In genomic region chr2:32128536-32128841, GRCm38 (mm10) we compare ENCODE assay signal across 19 mouse cellular contexts. TPM values are rescaled to one million over a fixed set of nuclear protein-coding genes. Genes with fewer than 3 reads are reported as not detected.
DNase-seq lines count a peak whose midpoint lies in the region; ATAC-seq and TF ChIP-seq lines count a peak whose summit lies in the region.
"Had no signal": no experiment of that assay in that cellular context is flagged by ENCODE, and none has a peak within 500 bp of the region (broad histone marks: within the 10 kb centered on the region; RNA-seq: fewer than 3 reads in every experiment).

No protein-coding gene starts in this region.

- H3K36me3 ChIP-seq in heart, embryonic 12.5 days: no peaks in the 10 kb centered on the region
- H3K36me3 ChIP-seq in liver, embryonic 11.5 days (ENCODE audit: control insufficient read depth, insufficient read depth, low read length): no peaks in the 10 kb centered on the region
- no peaks in the 10 kb centered on the region for H3K36me3 ChIP-seq in embryonic facial prominence, embryonic 10.5 days (replicated peaks)
- no peaks in the 10 kb centered on the region for H3K36me3 ChIP-seq in liver, embryonic 14.5 days (replicated peaks; ENCODE audit: control insufficient read depth, insufficient read depth, low read depth)
- H3K36me3 ChIP-seq: embryonic facial prominence, embryonic 13.5 days; hindbrain, embryonic 12.5 days; limb, embryonic 15.5 days had no signal

- H3K27ac ChIP-seq in heart, embryonic 12.5 days (ENCODE audit: poor library complexity, severe bottlenecking): peak overlapping the region; percentile 95
- peak overlapping the region; percentile 100 for H3K27ac ChIP-seq in liver, embryonic 11.5 days (ENCODE audit: low read depth, low read length)
- H3K27ac ChIP-seq in embryonic facial prominence, embryonic 10.5 days (replicated peaks): 0 out of 2 replicates have a peak overlapping the region, but pooled peaks have one; percentile 5
- H3K27ac ChIP-seq in liver, embryonic 14.5 days: peak overlapping the region; percentile 100
- H3K27ac ChIP-seq: embryonic facial prominence, embryonic 13.5 days; hindbrain, embryonic 12.5 days; limb, embryonic 15.5 days; macrophage had no signal

- H3K4me3 ChIP-seq in heart, embryonic 12.5 days: no peak overlapping the region
- peak overlapping the region; percentile 35; the same call in 1 of the 2 replicates for H3K4me3 ChIP-seq in liver, embryonic 11.5 days (ENCODE audit: low read depth, low read length)
- no peak overlapping the region for H3K4me3 ChIP-seq in embryonic facial prominence, embryonic 10.5 days
- H3K4me3 ChIP-seq in liver, embryonic 14.5 days (ENCODE audit: insufficient read depth in 1 of 2, low read depth in 2 of 2, low read length in 2 of 2): peak overlapping the region; percentile 26 to 53; a peak in 3 of 4 replicates
- H3K4me3 ChIP-seq: embryonic facial prominence, embryonic 13.5 days; hindbrain, embryonic 12.5 days; limb, embryonic 15.5 days had no signal

- ATAC-seq in heart, embryonic 12.5 days (ENCODE audit: insufficient number of reproducible peaks, low FRiP score): no peak
- ATAC-seq in liver, embryonic 11.5 days (replicated peaks; ENCODE audit: low FRiP score): peak; percentile 50
- peak; percentile 68 for ATAC-seq in liver, embryonic 14.5 days (ENCODE audit: insufficient read depth)
- ATAC-seq: forebrain, embryonic 14.5 days had no signal

- no peak overlapping the region for H3K9ac ChIP-seq in heart, embryonic 12.5 days
- no peak overlapping the region for H3K9ac ChIP-seq in liver, embryonic 11.5 days (ENCODE audit: low read depth, low read length)
- peak overlapping the region; percentile 65 for H3K9ac ChIP-seq in liver, embryonic 14.5 days (replicated peaks)
- H3K9ac ChIP-seq: hindbrain, embryonic 12.5 days; limb, embryonic 15.5 days had no signal

- DNase-seq in heart, adult 8-10 months (ENCODE audit: low spot score): no peak
- no peak for DNase-seq in liver, embryonic 11.5 days (ENCODE audit: low spot score)
- DNase-seq in liver: no peak
- DNase-seq in embryonic facial prominence, embryonic 10.5 days (ENCODE audit: low spot score): no peak
- peak in 1 of 3 experiments; percentile 51 for DNase-seq in liver, embryonic 14.5 days (ENCODE audit: low read depth in 3 of 3, low spot score in 3 of 3)
- DNase-seq in left cerebral cortex, adult 18-20 months (ENCODE audit: low spot score in 2 of 2): no peak
- DNase-seq in embryo, embryonic 9.5 days (ENCODE audit: extremely low spot score): no peak
- DNase-seq: adrenal gland, postnatal 25 days; cerebellum, postnatal 10 days; kidney, adult 8-10 months; spleen, adult 18-20 months had no signal

- no peak for TF ChIP-seq CTCF in liver, embryonic 14.5 days (IDR thresholded peaks at IDR 0.05; ENCODE audit: low read depth)

- WGBS in heart, embryonic 12.5 days: 63% methylated on average over 5 of the region's 5 CpGs
- 42% methylated on average over 5 of the region's 5 CpGs for WGBS in liver, embryonic 11.5 days
- 78% methylated on average over 5 of the region's 5 CpGs for WGBS in embryonic facial prominence, embryonic 10.5 days
- WGBS in liver, embryonic 14.5 days (ENCODE audit: insufficient replicate concordance): 28% methylated on average over 5 of the region's 5 CpGs

- TF ChIP-seq EP300 in liver, embryonic 14.5 days (IDR thresholded peaks at IDR 0.05; ENCODE audit: low read depth): no peak

- H3K4me2 ChIP-seq in heart, embryonic 12.5 days: peak overlapping the region; percentile 62
- peak overlapping the region; percentile 67 for H3K4me2 ChIP-seq in liver, embryonic 11.5 days
- peak overlapping the region; percentile 98 for H3K4me2 ChIP-seq in liver, embryonic 14.5 days (ENCODE audit: low read depth)
- H3K4me2 ChIP-seq: embryonic facial prominence, embryonic 13.5 days; hindbrain, embryonic 12.5 days; limb, embryonic 15.5 days had no signal

- H3K4me1 ChIP-seq in heart, embryonic 12.5 days (replicated peaks): peaks cover 50% of the 10 kb centered on the region
- H3K4me1 ChIP-seq in liver, embryonic 11.5 days (replicated peaks; ENCODE audit: control insufficient read depth, insufficient read depth, low read length): peaks cover 59% of the 10 kb centered on the region
- peaks cover 28% of the 10 kb centered on the region for H3K4me1 ChIP-seq in embryonic facial prominence, embryonic 10.5 days
- peaks cover 74 to 81% of the 10 kb centered on the region in 2 experiments for H3K4me1 ChIP-seq in liver, embryonic 14.5 days (replicated peaks; ENCODE audit: control insufficient read depth in 2 of 2, insufficient read depth in 2 of 2, low read length in 1 of 2)
- H3K4me1 ChIP-seq: embryonic facial prominence, embryonic 13.5 days had no signal

- H3K27me3 ChIP-seq in heart, embryonic 12.5 days (replicated peaks): no peaks in the 10 kb centered on the region
- no peaks in the 10 kb centered on the region for H3K27me3 ChIP-seq in liver, embryonic 11.5 days (replicated peaks; ENCODE audit: control insufficient read depth, insufficient read depth, low read length)
- H3K27me3 ChIP-seq in embryonic facial prominence, embryonic 10.5 days (replicated peaks; ENCODE audit: low read depth, poor library complexity, severe bottlenecking): no peaks in the 10 kb centered on the region
- no peaks in the 10 kb centered on the region for H3K27me3 ChIP-seq in liver, embryonic 14.5 days (ENCODE audit: control insufficient read depth, insufficient read depth, low read length)
- H3K27me3 ChIP-seq: limb, embryonic 15.5 days had no signal

- no peaks in the 10 kb centered on the region for H3K9me3 ChIP-seq in heart, embryonic 12.5 days (replicated peaks)
- H3K9me3 ChIP-seq in liver, embryonic 11.5 days (ENCODE audit: control insufficient read depth, low read length): no peaks in the 10 kb centered on the region
- H3K9me3 ChIP-seq in embryonic facial prominence, embryonic 10.5 days: no peaks in the 10 kb centered on the region
- H3K9me3 ChIP-seq in liver, embryonic 14.5 days (ENCODE audit: control insufficient read depth, low read length): no peaks in the 10 kb centered on the region
- H3K9me3 ChIP-seq: embryonic facial prominence, embryonic 13.5 days; hindbrain, embryonic 12.5 days; limb, embryonic 15.5 days had no signal

RNA-seq across cellular contexts. Expression of gene Prrc2b, which starts 22.4 kb away (rescaled TPM):
- polyA plus RNA-seq in heart, embryonic 12.5 days (2016; fragmentation: Nextera tagmentation; extraction: Ambion mirVana): 54.7 and 66.5 TPM in 2 replicates
- total RNA-seq in heart, adult 8-10 months (2022): 10 to 100 TPM; 83.5 to 94.1 (median 89.2) TPM
- 37.8 and 48.1 TPM in 2 replicates for polyA plus RNA-seq in liver, embryonic 11.5 days (2014; fragmentation: Nextera tagmentation; extraction: Ambion mirVana)
- polyA plus RNA-seq in embryonic facial prominence, embryonic 10.5 days (2016; fragmentation: Nextera tagmentation; extraction: Ambion mirVana): 60.0 and 69.9 TPM in 2 replicates
- 6.7 and 7.6 TPM in 2 replicates for polyA plus RNA-seq in liver, embryonic 14.5 days (2012; rRNA removed)
- polyA plus RNA-seq in liver, embryonic 14.5 days (2014; fragmentation: Nextera tagmentation; extraction: Ambion mirVana): 6.2 and 10.6 TPM in 2 replicates
- 100 to 1,000 TPM; 259 to 266 TPM for total RNA-seq in left cerebral cortex, adult 18-20 months (2021)

RNA-seq across cellular contexts. Expression of gene Plpp7, which starts 33.2 kb away (rescaled TPM):
- polyA plus RNA-seq in heart, embryonic 12.5 days (2016; fragmentation: Nextera tagmentation; extraction: Ambion mirVana): 11.4 and 13.6 TPM in 2 replicates
- total RNA-seq in heart, adult 8-10 months (2022): 10 to 100 TPM; 34.7 to 48.9 (median 42.6) TPM
- polyA plus RNA-seq in liver, embryonic 11.5 days (2014; fragmentation: Nextera tagmentation; extraction: Ambion mirVana): 5.3 TPM in 2 replicates
- 4.7 and 5.7 TPM in 2 replicates for polyA plus RNA-seq in embryonic facial prominence, embryonic 10.5 days (2016; fragmentation: Nextera tagmentation; extraction: Ambion mirVana)
- 1.4 TPM in 2 replicates for polyA plus RNA-seq in liver, embryonic 14.5 days (2012; rRNA removed)
- 1.1 and 1.4 TPM in 2 replicates for polyA plus RNA-seq in liver, embryonic 14.5 days (2014; fragmentation: Nextera tagmentation; extraction: Ambion mirVana)
- total RNA-seq in left cerebral cortex, adult 18-20 months (2021): 10 to 100 TPM; 27.1 to 32.4 TPM
- total RNA-seq: monocyte, adult 5-6 weeks had no signal

RNA-seq across cellular contexts. Expression of gene Fam78a, which starts 43.8 kb away (rescaled TPM):
- 48.1 and 50.7 TPM in 2 replicates for polyA plus RNA-seq in heart, embryonic 12.5 days (2016; fragmentation: Nextera tagmentation; extraction: Ambion mirVana)
- total RNA-seq in heart, adult 8-10 months (2022): 10 to 100 TPM; 12.7 to 26.1 (median 16.3) TPM
- 19.2 and 19.8 TPM in 2 replicates for polyA plus RNA-seq in liver, embryonic 11.5 days (2014; fragmentation: Nextera tagmentation; extraction: Ambion mirVana)
- 1.8 and 2.2 TPM in 2 replicates for polyA plus RNA-seq in embryonic facial prominence, embryonic 10.5 days (2016; fragmentation: Nextera tagmentation; extraction: Ambion mirVana)
- 7.8 and 8.9 TPM in 2 replicates for polyA plus RNA-seq in liver, embryonic 14.5 days (2012; rRNA removed)
- 9.8 and 12.5 TPM in 2 replicates for polyA plus RNA-seq in liver, embryonic 14.5 days (2014; fragmentation: Nextera tagmentation; extraction: Ambion mirVana)
- 1 to 10 TPM; 6.2 to 9.6 TPM for total RNA-seq in left cerebral cortex, adult 18-20 months (2021)
- polyA plus RNA-seq: C2C12 had no signal

Comparison
In these comparisons a context has a peak if more than half of its experiments do, and no peak if none do; other contexts are left out.
1. H3K27ac ChIP-seq: peak in every context shown above with its lines; median percentile 100 in liver, embryonic 11.5 days; 100 in liver, embryonic 14.5 days; 95 in heart, embryonic 12.5 days; 5 in embryonic facial prominence, embryonic 10.5 days.
2. H3K4me3 ChIP-seq: peak in liver, embryonic 11.5 days (single experiment) and liver, embryonic 14.5 days (2 of 2); none in heart, embryonic 12.5 days (single experiment) and embryonic facial prominence, embryonic 10.5 days (single experiment).
3. Peak in every context shown above with its lines, with median percentiles within 50 percentile points of each other: H3K4me2 ChIP-seq.